Mouse (Mus musculus) lung, embryonic 15.5 days (tissue): ENCODE results near the gene Trim17. TPM values are rescaled to one million over a fixed set of nuclear protein-coding genes. Genes with fewer than 3 reads are reported as not detected.

Source experiments
- ATAC-seq: fragments of 200-750 bp; cut with Nextera tagmentation; 2 replicates; pipeline ENCODE4 v1.8.0; 2017; ENCODE audit warnings: moderate number of reproducible peaks, borderline replicate concordance; ENCODE audit not compliant: low FRiP score, low TSS enrichment; ENCODE audit errors: extremely low read depth
- H3K27ac ChIP-seq: fragments of 300-500 bp; sonication (generic); 2 replicates; pipeline ENCODE4 v1.5.1; 2015; ENCODE audit warnings: moderate library complexity, mild to moderate bottlenecking, inconsistent platforms
- H3K27me3 ChIP-seq: fragments of 300-500 bp; sonication (generic); 2 replicates; pipeline ENCODE4 v1.6.1; 2015; ENCODE audit warnings: inconsistent platforms
- H3K36me3 ChIP-seq: fragments of 300-500 bp; sonication (generic); 2 replicates; pipeline ENCODE4 v1.6.1; 2015; ENCODE audit warnings: inconsistent platforms
- H3K4me1 ChIP-seq: fragments of 300-500 bp; sonication (generic); 2 replicates; pipeline ENCODE4 v1.6.1; 2015; ENCODE audit warnings: inconsistent platforms
- H3K4me2 ChIP-seq: fragments of 300-500 bp; sonication (generic); 2 replicates; pipeline ENCODE4 v1.6.1; 2015; ENCODE audit warnings: inconsistent platforms, mild to moderate bottlenecking, moderate library complexity
- H3K4me3 ChIP-seq: fragments of 300-500 bp; sonication (generic); 2 replicates; pipeline ENCODE4 v1.5.1; 2015; ENCODE audit warnings: mild to moderate bottlenecking, inconsistent platforms
- H3K9ac ChIP-seq: fragments of 300-500 bp; sonication (generic); 2 replicates; pipeline ENCODE4 v1.6.1; 2015; ENCODE audit warnings: inconsistent platforms
- H3K9me3 ChIP-seq: fragments of 300-500 bp; sonication (generic); 2 replicates; pipeline ENCODE4 v1.6.1; 2016; ENCODE audit warnings: inconsistent platforms
- WGBS: fragments of 180-500 bp; shearing (Covaris S2); methylation state at CpG from one replicate; pipeline ENCODE4 v1.1.7; 2015; 5-methylcytosine and 5-hydroxymethylcytosine counted together
- microRNA-seq: library from miRNA; unstranded; fragments of <30 nt; microRNA quantifications from one replicate; pipeline ENCODE4, GENCODE M21; 2016
- polyA plus RNA-seq: library from polyadenylated mRNA; unstranded; fragments of >200 nt; fragmentation: Nextera tagmentation; extraction: Ambion mirVana; gene quantifications from 2 replicates; pipeline ENCODE4 v1.2.1, GENCODE M21; 2015

Gene Trim17
- polyA plus RNA-seq, 1 experiment from 2014 or later = 0.39 TPM

DNA sequence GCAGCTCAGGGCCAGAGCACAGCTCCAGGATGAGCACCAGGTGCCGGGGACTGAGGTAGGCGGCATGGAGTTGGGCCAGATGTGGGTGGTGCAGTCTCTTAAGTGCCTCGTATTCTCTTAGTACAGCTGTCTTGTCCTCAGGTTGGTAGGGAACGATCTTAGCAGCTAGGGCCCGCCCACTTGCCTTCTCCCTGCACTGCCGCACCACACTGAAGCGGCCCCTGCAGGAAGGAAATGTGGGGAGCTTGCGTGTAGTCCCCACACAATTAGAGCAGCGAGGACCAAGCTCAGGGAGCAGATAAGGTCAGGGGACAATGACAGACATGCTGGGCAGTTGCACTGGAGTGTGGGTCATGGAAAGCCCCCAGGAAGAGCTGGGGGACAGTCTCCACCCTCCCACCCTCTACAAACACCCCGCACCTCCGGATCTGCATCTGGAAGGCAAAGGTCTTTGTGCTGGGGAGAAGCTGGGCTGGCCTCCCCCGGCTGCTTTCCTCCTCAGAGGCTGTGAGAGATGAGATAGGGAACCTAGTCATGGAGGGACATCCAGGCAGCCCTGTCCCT, 41.4 kb downstream of the Trim17 start:
- ATAC-seq = no peak
- H3K36me3 ChIP-seq = peaks cover 2% of the 10 kb centered on the region; the same call in 1 of the 2 replicates
- H3K27ac ChIP-seq = no peak overlapping the region
- no peak overlapping the region for H3K9ac ChIP-seq
- no peak overlapping the region for H3K4me2 ChIP-seq
- 39% methylated on average over 12 of the region's 12 CpGs for WGBS
- H3K4me1 ChIP-seq = 0 out of 2 replicates have a peak, but pooled peaks cover 3% of the 10 kb centered on the region
- no peak overlapping the region for H3K4me3 ChIP-seq
- H3K9me3 ChIP-seq = no peaks in the 10 kb centered on the region
- H3K27me3 ChIP-seq = peaks cover 26% of the 10 kb centered on the region

- H3K4me2 ChIP-seq = no peak overlapping the region
- no peak overlapping the region for H3K9ac ChIP-seq
These were observed 43.1 kb downstream of the Trim17 start for GRCm38 (mm10) chr11:58997541-58997940.

DNA sequence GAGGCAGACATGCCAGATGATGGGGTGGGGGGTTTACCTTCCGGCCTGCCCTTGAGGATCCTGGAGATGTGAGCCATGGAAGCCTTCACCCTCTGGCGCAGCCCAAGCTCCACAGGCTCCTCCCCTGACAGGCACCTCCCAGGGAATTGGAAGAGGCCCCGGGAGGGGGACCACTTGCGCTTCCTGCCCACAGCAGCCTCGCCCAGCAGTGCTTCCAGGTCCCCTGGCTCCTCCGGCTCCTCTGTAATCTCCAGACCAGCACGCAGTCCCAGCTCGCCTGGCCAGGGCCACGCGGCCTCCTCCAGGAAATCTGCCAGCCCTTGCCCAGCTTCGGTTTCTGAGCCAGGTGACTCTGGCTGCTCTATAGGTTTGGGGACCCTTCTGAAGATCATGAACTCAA, 44.7 kb downstream of the Trim17 start:
- Histone ChIP-seq H3K9me3 (no peaks in the 10 kb centered on the region), H3K36me3 (no peaks in the 10 kb centered on the region), H3K27ac (no peak overlapping the region), H3K4me2 (no peak overlapping the region), H3K4me1 (0 out of 2 replicates have a peak, but pooled peaks cover 2% of the 10 kb centered on the region), H3K4me3 (no peak overlapping the region), H3K27me3 (peaks cover 15% of the 10 kb centered on the region), H3K9ac (no peak overlapping the region)
- 32% methylated on average over 11 of the region's 11 CpGs for WGBS
- no peak for ATAC-seq

More at GRCm38 (mm10) chr11:58997541-58997940, 43.1 kb downstream of the Trim17 start:
- H3K27ac ChIP-seq = no peak overlapping the region
- H3K36me3 ChIP-seq = no peaks in the 10 kb centered on the region
- peaks cover 26% of the 10 kb centered on the region for H3K27me3 ChIP-seq
- H3K4me3 ChIP-seq = no peak overlapping the region
- H3K9me3 ChIP-seq = no peaks in the 10 kb centered on the region
- WGBS = 69% methylated on average over 5 of the region's 5 CpGs
- ATAC-seq = no peak
- 0 out of 2 replicates have a peak, but pooled peaks cover 3% of the 10 kb centered on the region for H3K4me1 ChIP-seq

DNA sequence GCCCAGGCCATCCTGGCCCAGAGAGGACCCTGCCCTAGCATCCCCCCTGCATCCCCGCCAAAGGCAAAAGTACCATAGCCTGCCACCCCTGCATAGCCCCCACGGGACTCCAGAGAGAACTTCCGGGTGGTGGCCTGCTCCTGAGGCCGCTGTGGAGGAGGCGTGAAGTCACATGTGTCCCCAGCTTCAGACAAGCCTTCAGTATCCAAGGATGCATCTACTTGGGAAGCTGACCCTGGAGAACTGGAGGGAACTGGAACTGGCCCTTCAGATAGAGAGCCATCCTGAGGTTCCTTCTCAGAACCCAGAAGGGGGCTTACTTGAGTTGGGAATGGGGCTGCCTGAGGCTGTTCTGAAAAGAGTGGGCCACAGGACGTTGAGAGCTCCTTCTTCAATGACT, 45.3 kb downstream of the Trim17 start:
- H3K27ac ChIP-seq = no peak overlapping the region

DNA sequence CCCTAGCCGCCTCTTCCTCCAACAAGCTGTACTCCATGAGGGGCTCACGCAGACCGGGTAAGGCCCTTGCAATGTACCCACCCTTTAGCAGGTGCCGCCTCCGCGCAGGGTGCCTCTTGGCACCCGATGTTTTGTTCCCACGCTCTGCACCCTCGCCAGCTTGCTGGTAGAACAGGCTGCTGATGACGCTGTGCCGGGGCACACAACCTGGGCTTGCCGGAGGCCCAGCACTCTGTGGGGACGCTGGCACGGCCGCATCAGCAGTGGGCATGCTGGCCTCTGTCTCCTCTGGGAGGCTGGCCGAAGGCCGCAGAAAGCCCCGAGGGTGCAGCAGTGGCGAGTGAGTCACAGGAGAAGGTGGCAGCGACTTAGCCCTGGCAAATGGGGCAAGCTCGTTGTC, 46.1 kb downstream of the Trim17 start:
- Histone ChIP-seq H3K4me1 (no peaks in the 10 kb centered on the region), H3K9ac (no peak overlapping the region), H3K4me3 (no peak overlapping the region), H3K36me3 (no peaks in the 10 kb centered on the region), H3K9me3 (no peaks in the 10 kb centered on the region), H3K4me2 (no peak overlapping the region), H3K27ac (no peak overlapping the region), H3K27me3 (0 out of 2 replicates have a peak, but pooled peaks cover under 1% of the 10 kb centered on the region)
- no peak for ATAC-seq
- 88% methylated on average over 21 of the region's 21 CpGs for WGBS

More for the DNA sequence above, 45.3 kb downstream of the Trim17 start:
- peaks cover 8% of the 10 kb centered on the region for H3K27me3 ChIP-seq
- H3K4me3 ChIP-seq = no peak overlapping the region
- ATAC-seq = no peak
- H3K4me1 ChIP-seq = no peaks in the 10 kb centered on the region
- 73% methylated on average over 6 of the region's 6 CpGs for WGBS
- no peaks in the 10 kb centered on the region for H3K36me3 ChIP-seq
- no peak overlapping the region for H3K9ac ChIP-seq
- H3K4me2 ChIP-seq = no peak overlapping the region
- no peaks in the 10 kb centered on the region for H3K9me3 ChIP-seq

- Histone ChIP-seq H3K9ac (no peak overlapping the region), H3K9me3 (no peaks in the 10 kb centered on the region), H3K36me3 (no peaks in the 10 kb centered on the region), H3K4me1 (no peaks in the 10 kb centered on the region), H3K27ac (no peak overlapping the region), H3K4me2 (no peak overlapping the region), H3K4me3 (no peak overlapping the region), H3K27me3 (no peaks in the 10 kb centered on the region)
- 54% methylated on average over 7 of the region's 7 CpGs for WGBS
- ATAC-seq = no peak
These were observed 48.0 kb downstream of the Trim17 start for GRCm38 (mm10) chr11:59002327-59003079.

DNA sequence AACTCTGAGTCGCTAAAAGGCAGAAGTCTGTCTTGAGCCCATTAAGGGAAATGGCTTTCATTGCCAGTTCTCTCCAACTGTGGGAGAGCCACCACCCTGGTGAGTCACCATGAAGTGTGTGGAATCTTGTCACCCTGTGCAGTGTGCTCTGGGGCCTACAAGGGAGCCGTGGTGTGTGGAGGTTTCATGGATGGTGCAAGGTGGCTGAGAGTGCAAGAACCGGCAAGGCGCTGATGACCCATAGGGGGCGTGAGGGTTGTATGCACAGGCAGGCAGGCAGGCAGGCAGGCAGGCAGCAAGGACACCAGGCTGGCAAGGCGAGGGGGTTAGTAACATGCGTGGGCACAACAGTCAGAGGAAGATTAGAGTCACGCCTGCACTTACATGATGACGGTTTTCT, 60.6 kb downstream of the Trim17 start:
- WGBS = 34% methylated on average over 9 of the region's 9 CpGs
- H3K4me1 ChIP-seq = no peaks in the 10 kb centered on the region
- H3K9me3 ChIP-seq = no peaks in the 10 kb centered on the region
- no peak overlapping the region for H3K4me3 ChIP-seq
- H3K9ac ChIP-seq = no peak overlapping the region
- H3K27me3 ChIP-seq = peaks cover 3% of the 10 kb centered on the region; the same call in 1 of the 2 replicates
- no peak overlapping the region for H3K4me2 ChIP-seq
- no peaks in the 10 kb centered on the region for H3K36me3 ChIP-seq
- no peak overlapping the region for H3K27ac ChIP-seq
- no peak for ATAC-seq

Small RNAs within 50 kb of the gene (microRNA-seq; reads per million reads assigned to microRNA genes)
- gene Gm44313 = 0.93 reads per million

Other genes with a start within 250 kb of the Trim17 start
- not detected in 2 replicates for gene Olfr318, start 230.7 kb upstream of the Trim17 start, polyA plus RNA-seq
- not detected in 2 replicates for gene Olfr317, start 215.5 kb upstream of the Trim17 start, polyA plus RNA-seq
- gene Olfr316, start 202.0 kb upstream of the Trim17 start, polyA plus RNA-seq = not detected in 2 replicates
- gene Olfr315, start 181.5 kb upstream of the Trim17 start, polyA plus RNA-seq = not detected in 2 replicates
- gene Olfr314, start 171.7 kb upstream of the Trim17 start, polyA plus RNA-seq = not detected in 2 replicates
- gene Fam183b, start 152.7 kb upstream of the Trim17 start, polyA plus RNA-seq = 4.5 and 5.7 TPM in 2 replicates
- not detected in 2 replicates for gene Olfr313, start 139.7 kb upstream of the Trim17 start, polyA plus RNA-seq
- not detected in 2 replicates for gene Olfr312, start 125.4 kb upstream of the Trim17 start, polyA plus RNA-seq
- gene Olfr311, start 115.4 kb upstream of the Trim17 start, polyA plus RNA-seq = not detected in 2 replicates
- gene Gm12258, start 107.5 kb upstream of the Trim17 start, polyA plus RNA-seq = 8.1 and 8.9 TPM in 2 replicates
- gene 2810021J22Rik, start 87.5 kb upstream of the Trim17 start, polyA plus RNA-seq = 7.6 and 7.9 TPM in 2 replicates
- gene Zfp39, start 50.5 kb upstream of the Trim17 start, polyA plus RNA-seq = 4.9 and 5.1 TPM in 2 replicates
- 0.15 TPM in 1 of 2 replicates, not detected in the other for gene Btnl10, start 36.8 kb upstream of the Trim17 start, polyA plus RNA-seq
- gene Rnf187, start 15.8 kb upstream of the Trim17 start, polyA plus RNA-seq = 241 and 245 TPM in 2 replicates
- 19.3 and 21.5 TPM in 2 replicates for gene Hist3h2ba, start 5.8 kb upstream of the Trim17 start, polyA plus RNA-seq
- 22.2 and 23.7 TPM in 2 replicates for gene Hist3h2a, start within 50 bp of the Trim17 start, polyA plus RNA-seq
- 19.9 and 22.9 TPM in 2 replicates for gene Trim11, start 23.4 kb downstream of the Trim17 start, polyA plus RNA-seq
- gene Obscn, start 181.7 kb downstream of the Trim17 start, polyA plus RNA-seq = 1.9 and 3.0 TPM in 2 replicates
- 4.5 and 5.3 TPM in 2 replicates for gene Iba57, start 209.1 kb downstream of the Trim17 start, polyA plus RNA-seq
- 0.56 and 0.60 TPM in 2 replicates for gene Gjc2, start 228.5 kb downstream of the Trim17 start, polyA plus RNA-seq
- 131 and 141 TPM in 2 replicates for gene Guk1, start 237.5 kb downstream of the Trim17 start, polyA plus RNA-seq
- gene Mrpl55, start 247.8 kb downstream of the Trim17 start, polyA plus RNA-seq = 89.6 and 92.6 TPM in 2 replicates